In genomic region chr6:58960523-58960922, GRCm38 (mm10) we compare ENCODE assay signal across 20 mouse cellular contexts.
"Had no signal": no experiment of that assay in that cellular context is flagged by ENCODE, and none has a peak within 500 bp of the region (broad histone marks: within the 10 kb centered on the region; RNA-seq: fewer than 3 reads in every experiment).

No protein-coding gene starts in this region.

- ATAC-seq: forebrain, embryonic 13.5 days; forebrain, embryonic 14.5 days; forebrain, embryonic 15.5 days; forebrain, embryonic 16.5 days; forebrain, postnatal 0 days had no signal

- DNase-seq: cerebellum, adult 9-10 months; cerebellum, adult 9-11 months; cerebellum, postnatal 10 days; cerebellum, postnatal 14 days; cerebellum, postnatal 25 days; cerebellum, postnatal 36 days; embryo, embryonic 11 days; forebrain, postnatal 0 days; gastrocnemius, adult 2 months; gastrocnemius, postnatal 10 days; gastrocnemius, postnatal 14 days; gastrocnemius, postnatal 25 days; gastrocnemius, postnatal 36 days; heart, adult 11 months; heart, adult 18-20 months; heart, adult 2 months had no signal
